Comparison of ENCODE assay signal across 34 mouse cellular contexts in genomic region chr12:111235631-111236030, GRCm38 (mm10). TPM values are rescaled to one million over a fixed set of nuclear protein-coding genes. Genes with fewer than 3 reads are reported as not detected.
A peak's percentile ranks its signal among the peaks of the same experiment; 100 is the strongest.
DNase-seq lines count a peak whose midpoint lies in the region; ATAC-seq and TF ChIP-seq lines count a peak whose summit lies in the region.
"Had no signal": no experiment of that assay in that cellular context is flagged by ENCODE, and none has a peak within 500 bp of the region (broad histone marks: within the 10 kb centered on the region; RNA-seq: fewer than 3 reads in every experiment).

No protein-coding gene starts in this region.

- ATAC-seq in kidney, postnatal 0 days (replicated peaks; ENCODE audit: low FRiP score, low read depth), result no peak
- ATAC-seq in hindbrain, embryonic 14.5 days (ENCODE audit: low FRiP score), result no peak
- ATAC-seq: activated CD4-positive, CD25-positive, alpha-beta regulatory T cell, adult 4 months; forebrain, embryonic 15.5 days; hindbrain, postnatal 0 days; inflammation-experienced regulatory T-cells, adult 6 months; Patski had no signal

- H3K4me2 ChIP-seq in kidney, postnatal 0 days (ENCODE audit: low read length), result no peak overlapping the region
- H3K4me2 ChIP-seq in hindbrain, embryonic 14.5 days (replicated peaks), result no peak overlapping the region
- H3K4me2 ChIP-seq: embryonic facial prominence, embryonic 13.5 days; forebrain, embryonic 12.5 days; forebrain, embryonic 15.5 days; heart, embryonic 12.5 days; heart, embryonic 15.5 days; hindbrain, embryonic 13.5 days had no signal

- 0 out of 2 replicates have a peak, but pooled peaks have one; percentile 4 for TF ChIP-seq CTCF in kidney, postnatal 0 days (IDR thresholded peaks at IDR 0.05; ENCODE audit: low read depth)
- TF ChIP-seq CTCF in E14TG2a.4 (conservative IDR thresholded peaks at IDR 0.05; ENCODE audit: low read length), result no peak

- no peak overlapping the region for H3K27ac ChIP-seq in kidney, postnatal 0 days
- no peak overlapping the region for H3K27ac ChIP-seq in hindbrain, embryonic 14.5 days
- H3K27ac ChIP-seq: embryonic facial prominence, embryonic 10.5 days; embryonic facial prominence, embryonic 13.5 days; forebrain, embryonic 12.5 days; forebrain, embryonic 15.5 days; heart, embryonic 15.5 days; hindbrain, embryonic 10.5 days; hindbrain, embryonic 13.5 days; hindbrain, postnatal 0 days had no signal

- no peak overlapping the region for H3K9ac ChIP-seq in kidney, postnatal 0 days (ENCODE audit: low read depth, low read length)
- no peak overlapping the region for H3K9ac ChIP-seq in hindbrain, embryonic 14.5 days
- H3K9ac ChIP-seq: embryonic facial prominence, embryonic 13.5 days; forebrain, embryonic 12.5 days; forebrain, embryonic 15.5 days; heart, embryonic 12.5 days; heart, embryonic 15.5 days; hindbrain, embryonic 13.5 days had no signal

- no peaks in the 10 kb centered on the region for H3K27me3 ChIP-seq in kidney, postnatal 0 days (ENCODE audit: insufficient read depth, low read length)
- no peaks in the 10 kb centered on the region for H3K27me3 ChIP-seq in E14TG2a.4 (ENCODE audit: insufficient read depth, low read length)
- H3K27me3 ChIP-seq in hindbrain, embryonic 14.5 days (ENCODE audit: control insufficient read depth, insufficient read depth, low read length), result no peaks in the 10 kb centered on the region
- H3K27me3 ChIP-seq: CH12.LX; embryonic facial prominence, embryonic 13.5 days; forebrain, embryonic 12.5 days; forebrain, embryonic 15.5 days; heart, embryonic 12.5 days; heart, embryonic 15.5 days; hindbrain, embryonic 13.5 days; Patski had no signal

- H3K4me3 ChIP-seq in kidney, postnatal 0 days (replicated peaks; ENCODE audit: low read depth, low read length), result no peak overlapping the region
- 0 out of 2 replicates have a peak overlapping the region, but pooled peaks have one; percentile 39 for H3K4me3 ChIP-seq in E14TG2a.4 (replicated peaks; ENCODE audit: low read length)
- no peak overlapping the region for H3K4me3 ChIP-seq in hindbrain, embryonic 14.5 days (replicated peaks; ENCODE audit: low read length)
- H3K4me3 ChIP-seq: embryonic facial prominence, embryonic 10.5 days; embryonic facial prominence, embryonic 13.5 days; erythroblast, embryonic 14.5 days; forebrain, embryonic 12.5 days; forebrain, embryonic 15.5 days; heart, embryonic 12.5 days; heart, embryonic 15.5 days; hindbrain, embryonic 10.5 days; hindbrain, embryonic 13.5 days had no signal

- no peaks in the 10 kb centered on the region for H3K36me3 ChIP-seq in kidney, postnatal 0 days (ENCODE audit: insufficient read depth, low read length)
- H3K36me3 ChIP-seq in E14TG2a.4 (ENCODE audit: insufficient read depth, low read length), result peaks cover 30% of the 10 kb centered on the region
- peaks cover 23% of the 10 kb centered on the region for H3K36me3 ChIP-seq in hindbrain, embryonic 14.5 days (replicated peaks; ENCODE audit: control insufficient read depth, insufficient read depth)
- H3K36me3 ChIP-seq: G1E; heart, embryonic 15.5 days had no signal

- H3K9me3 ChIP-seq in kidney, postnatal 0 days (replicated peaks; ENCODE audit: low read length), result no peaks in the 10 kb centered on the region
- no peaks in the 10 kb centered on the region for H3K9me3 ChIP-seq in E14TG2a.4 (ENCODE audit: low read length)
- H3K9me3 ChIP-seq in hindbrain, embryonic 14.5 days (ENCODE audit: control insufficient read depth, low read length), result no peaks in the 10 kb centered on the region
- H3K9me3 ChIP-seq: embryonic facial prominence, embryonic 10.5 days; embryonic facial prominence, embryonic 13.5 days; forebrain, embryonic 12.5 days; forebrain, embryonic 15.5 days; G1E; heart, embryonic 12.5 days; heart, embryonic 15.5 days; hindbrain, embryonic 10.5 days; hindbrain, embryonic 13.5 days had no signal

- DNase-seq in kidney, postnatal 0 days (ENCODE audit: low spot score), result no peak
- DNase-seq in kidney, postnatal 10 days, result no peak
- DNase-seq in R1 (ENCODE audit: low read depth, low spot score), result peak; percentile 74
- DNase-seq in layer of hippocampus, postnatal 25 days (ENCODE audit: extremely low spot score in 1 of 2, low spot score in 1 of 2), result no peak
- DNase-seq in hindbrain, embryonic 14.5 days (ENCODE audit: low spot score), result no peak
- DNase-seq: adrenal gland, adult 8-10 months; adrenal gland, postnatal 25 days; cerebellum, adult 11-12 months; cerebellum, adult 8-10 months; cerebellum, postnatal 36 days; embryo, embryonic 11 days; gastrocnemius, postnatal 25 days; heart, adult 18-20 months; heart, postnatal 10 days; heart, postnatal 36 days had no signal

- WGBS in kidney, postnatal 0 days, result 92% methylated on average over 6 of the region's 6 CpGs
- 93% methylated on average over 6 of the region's 6 CpGs for WGBS in hindbrain, embryonic 14.5 days

- H3K4me1 ChIP-seq in kidney, postnatal 0 days (replicated peaks; ENCODE audit: insufficient read depth, low read length), result peaks cover 10% of the 10 kb centered on the region
- H3K4me1 ChIP-seq in E14TG2a.4 (replicated peaks; ENCODE audit: low read depth, low read length), result peaks cover 63% of the 10 kb centered on the region
- H3K4me1 ChIP-seq in hindbrain, embryonic 14.5 days (replicated peaks; ENCODE audit: control insufficient read depth, insufficient read depth, low read length), result no peaks in the 10 kb centered on the region; the same call in 1 of the 2 replicates
- H3K4me1 ChIP-seq: forebrain, embryonic 12.5 days had no signal

RNA-seq across cellular contexts. Expression of gene Amn, which starts 35.3 kb away (rescaled TPM):
- 123 and 145 TPM in 2 replicates for polyA plus RNA-seq in kidney, postnatal 0 days (2015; fragmentation: Nextera tagmentation; extraction: Ambion mirVana)
- 1 to 10 TPM; 4.6 to 5.8 TPM for total RNA-seq in layer of hippocampus, postnatal 25 days (2021)
- polyA plus RNA-seq in hindbrain, embryonic 14.5 days (2014; fragmentation: Nextera tagmentation; extraction: Ambion mirVana), result 19.6 and 20.5 TPM in 2 replicates
- total RNA-seq: G1E; gastrocnemius, adult 8-10 months; gastrocnemius, postnatal 25 days; heart, adult 18-20 months; heart, postnatal 10 days; heart, postnatal 36 days had no signal
- polyA plus RNA-seq: activated CD4-positive, CD25-positive, alpha-beta regulatory T cell, adult 4 months; inflammation-experienced regulatory T-cells, adult 6 months had no signal

RNA-seq across cellular contexts. Expression of gene 4930595D18Rik, which starts 51.3 kb away (rescaled TPM):
- polyA plus RNA-seq in kidney, postnatal 0 days (2015; fragmentation: Nextera tagmentation; extraction: Ambion mirVana), result not detected in 2 replicates
- not detected for total RNA-seq in layer of hippocampus, postnatal 25 days (2021)
- not detected in 2 replicates for polyA plus RNA-seq in hindbrain, embryonic 14.5 days (2014; fragmentation: Nextera tagmentation; extraction: Ambion mirVana)
- total RNA-seq: adrenal gland, adult 8-10 months; adrenal gland, postnatal 25 days; CH12.LX; gastrocnemius, adult 8-10 months; gastrocnemius, postnatal 25 days; heart, adult 18-20 months; heart, postnatal 10 days; heart, postnatal 36 days; hindbrain, postnatal 0 days had no signal
- polyA plus RNA-seq: cortical plate, adult 2 months; embryonic facial prominence, embryonic 10.5 days; embryonic facial prominence, embryonic 13.5 days; erythroblast, embryonic 14.5 days; forebrain, embryonic 12.5 days; forebrain, embryonic 15.5 days; G1E; gonadal fat pad, adult 2 months; heart, embryonic 12.5 days; heart, embryonic 15.5 days; hindbrain, embryonic 10.5 days; hindbrain, postnatal 0 days; Patski had no signal
